Mouse (Mus musculus): ENCODE data around the gene Hspa8. TPM values are rescaled to one million over a fixed set of nuclear protein-coding genes. Genes with fewer than 3 reads are reported as not detected.

The Hspa8 gene
- total RNA-seq (2014; fragmentation: Nextera tagmentation) (1,343 and 1,357 TPM in 2 replicates), total RNA-seq (2017) (3,642 and 4,293 TPM in 2 replicates), polyA plus RNA-seq (2012) (380 and 483 TPM in 2 replicates)

DNA sequence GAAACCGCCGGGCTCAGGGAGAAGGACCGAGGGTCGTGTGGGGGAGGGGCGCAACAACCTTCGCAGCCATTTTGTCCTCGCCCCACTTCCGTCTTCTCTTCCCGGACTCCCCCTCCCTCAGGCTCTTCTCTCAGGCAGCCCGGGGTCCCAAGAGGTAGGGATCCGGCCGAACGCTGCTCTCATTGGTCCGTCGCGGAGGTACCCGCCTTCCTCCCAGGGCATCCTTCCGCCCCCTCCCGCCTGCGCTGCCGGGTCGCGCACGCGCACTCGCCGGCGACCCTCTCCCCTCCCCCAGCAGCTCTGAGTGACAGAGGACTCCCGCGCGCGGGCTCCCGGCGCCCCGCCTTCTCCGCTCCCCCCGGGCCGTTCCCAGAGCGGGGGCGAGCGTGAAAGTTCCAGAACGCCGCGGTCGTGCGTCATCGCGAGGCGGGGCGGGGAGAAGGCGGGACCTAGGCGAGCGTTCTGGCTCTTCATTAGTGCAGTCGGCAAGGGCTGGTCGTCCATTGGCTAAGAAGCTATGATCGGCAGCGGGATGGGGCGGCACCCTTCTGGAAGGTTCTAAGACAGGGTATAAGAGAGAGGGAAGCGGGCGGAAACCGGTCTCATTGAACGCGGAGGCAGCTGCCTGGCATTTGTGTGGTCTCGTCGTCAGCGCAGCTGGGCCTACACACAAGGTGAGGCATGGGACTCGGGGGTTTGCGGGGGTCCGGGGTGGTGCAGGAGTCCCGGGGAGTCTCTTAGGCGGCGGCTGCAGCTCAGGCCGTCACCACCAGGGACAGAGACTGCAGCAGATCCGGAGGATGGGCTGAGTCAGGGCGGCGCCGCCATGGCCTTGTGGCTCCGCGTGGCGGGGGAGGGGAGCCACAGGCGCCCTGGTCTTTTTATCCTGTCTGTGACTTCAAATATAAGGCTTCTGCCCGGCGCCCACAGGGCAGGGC is at the start of gene Hspa8:
Gene Hspa8, plus strand, starts transcription at position 310 of the 938 bp plus-strand sequence.
- ATAC-seq (ENCODE audit: extremely low read depth, insufficient number of reproducible peaks, low FRiP score, poor library complexity, severe bottlenecking) = peak; percentile 88
- peak within 1 kb of the TSS; percentile 92 for H3K4me3 ChIP-seq (ENCODE audit: low read depth, low read length)
- DNase-seq (ENCODE audit: low spot score) = peak; percentile 96
- TF ChIP-seq GATA1 (IDR thresholded peaks at IDR 0.05; ENCODE audit: borderline replicate concordance, low read length) = no peak
- TF ChIP-seq POLR2AphosphoS5 (IDR thresholded peaks at IDR 0.05; ENCODE audit: insufficient replicate concordance, low read depth, low read length) = peak; percentile 80; the same call in 1 of the 2 replicates
- TF ChIP-seq TAL1 (conservative IDR thresholded peaks at IDR 0.05; ENCODE audit: low read depth, low read length) = no peak
- no peaks in the 10 kb centered on the region for H3K9me3 ChIP-seq (replicated peaks)
- H3K27me3 ChIP-seq (ENCODE audit: insufficient read depth, low read length) = 0 out of 2 replicates have a peak, but pooled peaks cover 1% of the 10 kb centered on the region
- peaks cover 33% of the 10 kb centered on the region for H3K36me3 ChIP-seq (replicated peaks)
- H3K4me1 ChIP-seq (ENCODE audit: insufficient read depth, low read depth, low read length) = peaks cover 28% of the 10 kb centered on the region

DNA sequence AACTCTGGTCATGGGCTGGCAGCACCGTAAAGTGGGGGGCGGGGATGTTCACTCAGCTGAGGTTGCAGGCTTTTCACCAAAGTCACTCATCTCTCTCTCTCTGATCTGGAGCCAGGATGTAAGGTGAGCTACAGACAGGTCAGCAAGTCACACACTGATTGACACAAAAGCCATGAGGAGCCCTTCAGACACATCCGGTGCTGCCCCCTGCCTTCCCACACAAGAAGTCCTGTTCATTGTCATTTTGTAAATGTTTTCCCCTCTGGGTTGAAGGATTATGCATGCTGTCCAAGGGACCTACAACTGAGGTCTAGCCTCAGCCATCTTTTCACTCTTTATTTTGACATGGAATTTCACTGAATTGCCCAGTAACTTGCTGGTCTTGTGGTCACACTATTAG is 49.0 kb upstream of the Hspa8 start:
- no peak overlapping the region for H3K4me3 ChIP-seq (ENCODE audit: low read depth, low read length)
- no peaks in the 10 kb centered on the region for H3K36me3 ChIP-seq (replicated peaks)
- TF ChIP-seq TAL1 (conservative IDR thresholded peaks at IDR 0.05; ENCODE audit: low read depth, low read length) (no peak), POLR2AphosphoS5 (IDR thresholded peaks at IDR 0.05; ENCODE audit: insufficient replicate concordance, low read depth, low read length) (no peak), GATA2 (IDR thresholded peaks at IDR 0.05; ENCODE audit: borderline replicate concordance, low read depth, low read length) (no peak), GATA1 (IDR thresholded peaks at IDR 0.05; ENCODE audit: borderline replicate concordance, low read length) (no peak)
- no peak for ATAC-seq (ENCODE audit: extremely low read depth, insufficient number of reproducible peaks, low FRiP score, poor library complexity, severe bottlenecking)
- no peaks in the 10 kb centered on the region for H3K9me3 ChIP-seq (replicated peaks)
- DNase-seq (ENCODE audit: low spot score) = no peak
- H3K4me1 ChIP-seq (ENCODE audit: insufficient read depth, low read depth, low read length) = no peaks in the 10 kb centered on the region
- peaks cover 2% of the 10 kb centered on the region for H3K27me3 ChIP-seq (ENCODE audit: insufficient read depth, low read length)

DNA sequence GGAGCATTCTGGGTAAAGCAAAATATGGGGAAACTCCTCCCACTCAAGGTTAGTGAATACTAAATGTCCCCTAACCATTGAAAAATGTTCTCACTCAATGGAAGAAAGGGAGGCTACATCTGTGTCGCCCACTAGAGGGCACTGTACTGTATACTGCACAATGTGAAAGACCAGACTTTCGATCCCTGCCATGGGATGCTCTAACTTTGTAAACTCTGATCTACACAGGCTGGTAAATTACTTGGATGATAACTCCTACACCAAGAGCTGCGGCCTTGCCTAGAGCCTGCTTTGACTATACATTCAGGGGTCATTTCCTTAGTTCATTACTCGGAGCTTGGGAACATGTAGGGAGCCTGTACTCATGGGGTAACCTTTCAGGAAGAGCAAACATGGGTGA is 44.4 kb upstream of the Hspa8 start:
- TF ChIP-seq CTCF (IDR thresholded peaks at IDR 0.05; ENCODE audit: low read depth, low read length) = peak; percentile 65
- no peak for TF ChIP-seq GATA1 (IDR thresholded peaks at IDR 0.05; ENCODE audit: borderline replicate concordance, low read length)
- Histone ChIP-seq H3K36me3 (replicated peaks) (no peaks in the 10 kb centered on the region), H3K4me1 (ENCODE audit: insufficient read depth, low read depth, low read length) (no peaks in the 10 kb centered on the region), H3K9me3 (replicated peaks) (no peaks in the 10 kb centered on the region), H3K27me3 (ENCODE audit: insufficient read depth, low read length) (peaks cover 11% of the 10 kb centered on the region; the same call in 1 of the 2 replicates), H3K4me3 (ENCODE audit: low read depth, low read length) (no peak overlapping the region)
- DNase-seq (ENCODE audit: low spot score) (peak; percentile 25), ATAC-seq (ENCODE audit: extremely low read depth, insufficient number of reproducible peaks, low FRiP score, poor library complexity, severe bottlenecking) (no peak; the same call in 1 of the 2 replicates)

DNA sequence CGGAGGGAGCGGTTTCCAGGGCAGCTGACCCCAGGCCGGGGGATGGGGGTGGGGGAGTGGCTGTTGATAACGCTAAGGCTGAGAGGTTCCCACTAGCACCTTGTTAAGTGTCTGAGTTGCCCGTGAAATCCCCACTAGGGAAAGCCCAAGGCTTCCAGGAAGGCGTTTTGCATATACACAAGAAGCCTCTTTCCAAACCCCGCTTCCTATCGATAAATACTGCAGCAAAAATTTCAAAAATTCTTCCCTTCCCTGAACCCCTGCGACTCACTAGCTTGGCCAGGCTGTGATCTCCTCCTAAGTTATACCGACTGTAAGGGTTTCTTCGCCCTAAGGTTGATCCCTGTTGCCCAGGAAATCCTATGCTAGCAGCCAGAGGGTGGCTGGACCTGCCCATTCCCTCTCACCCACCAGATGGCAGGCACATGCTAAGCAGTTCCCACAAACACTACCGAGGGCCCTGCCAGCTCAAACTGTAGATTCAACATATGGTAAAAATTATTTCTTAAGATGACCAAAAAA is 43.6 kb upstream of the Hspa8 start:
- Histone ChIP-seq H3K4me1 (ENCODE audit: insufficient read depth, low read depth, low read length) (no peaks in the 10 kb centered on the region), H3K27me3 (ENCODE audit: insufficient read depth, low read length) (peaks cover 14% of the 10 kb centered on the region), H3K36me3 (replicated peaks) (no peaks in the 10 kb centered on the region), H3K4me3 (ENCODE audit: low read depth, low read length) (no peak overlapping the region), H3K9me3 (replicated peaks) (no peaks in the 10 kb centered on the region)
- DNase-seq (ENCODE audit: low spot score) = no peak
- ATAC-seq (ENCODE audit: extremely low read depth, insufficient number of reproducible peaks, low FRiP score, poor library complexity, severe bottlenecking) = no peak
- TF ChIP-seq GATA1 (IDR thresholded peaks at IDR 0.05; ENCODE audit: borderline replicate concordance, low read length) (no peak), TAL1 (conservative IDR thresholded peaks at IDR 0.05; ENCODE audit: low read depth, low read length) (no peak), GATA2 (IDR thresholded peaks at IDR 0.05; ENCODE audit: borderline replicate concordance, low read depth, low read length) (no peak), POLR2AphosphoS5 (IDR thresholded peaks at IDR 0.05; ENCODE audit: insufficient replicate concordance, low read depth, low read length) (no peak), CTCF (IDR thresholded peaks at IDR 0.05; ENCODE audit: low read depth, low read length) (no peak)

DNA sequence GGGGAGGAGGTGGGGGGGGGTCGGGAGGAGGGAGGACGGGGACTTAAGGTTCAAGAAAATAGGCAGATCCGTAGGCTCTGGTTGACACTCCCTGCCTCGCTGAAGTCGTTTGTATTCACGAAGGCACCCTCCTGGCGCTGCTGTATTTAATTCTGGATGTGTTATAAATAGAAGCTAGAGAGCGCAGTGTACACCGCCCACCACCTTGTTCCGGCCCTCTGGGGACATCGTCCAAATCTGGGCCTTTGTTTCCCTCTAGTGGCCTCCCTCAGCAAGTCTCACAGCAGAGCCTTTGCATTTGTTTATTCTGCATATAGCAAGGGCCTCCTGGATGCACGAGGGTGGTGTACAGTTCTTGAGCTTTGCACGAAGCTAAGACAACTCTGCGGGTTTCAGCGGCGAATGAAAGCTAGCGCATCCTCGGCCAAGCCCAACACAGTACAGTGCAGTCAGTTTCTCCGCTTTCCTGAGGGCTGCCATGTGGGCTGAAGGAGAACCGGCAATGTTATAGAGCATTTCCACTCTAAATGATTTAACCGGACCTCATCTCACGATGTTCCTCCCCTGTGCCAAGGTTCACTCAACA is 43.0 kb upstream of the Hspa8 start:
- Histone ChIP-seq H3K9me3 (replicated peaks) (no peaks in the 10 kb centered on the region), H3K36me3 (replicated peaks) (no peaks in the 10 kb centered on the region), H3K27me3 (ENCODE audit: insufficient read depth, low read length) (peaks cover 14% of the 10 kb centered on the region), H3K4me3 (ENCODE audit: low read depth, low read length) (no peak overlapping the region), H3K4me1 (ENCODE audit: insufficient read depth, low read depth, low read length) (no peaks in the 10 kb centered on the region)
- DNase-seq (ENCODE audit: low spot score) (no peak), ATAC-seq (ENCODE audit: extremely low read depth, insufficient number of reproducible peaks, low FRiP score, poor library complexity, severe bottlenecking) (no peak)
- TF ChIP-seq GATA2 (IDR thresholded peaks at IDR 0.05; ENCODE audit: borderline replicate concordance, low read depth, low read length) (no peak), POLR2AphosphoS5 (IDR thresholded peaks at IDR 0.05; ENCODE audit: insufficient replicate concordance, low read depth, low read length) (no peak), GATA1 (IDR thresholded peaks at IDR 0.05; ENCODE audit: borderline replicate concordance, low read length) (no peak), TAL1 (conservative IDR thresholded peaks at IDR 0.05; ENCODE audit: low read depth, low read length) (no peak), CTCF (IDR thresholded peaks at IDR 0.05; ENCODE audit: low read depth, low read length) (no peak)

DNA sequence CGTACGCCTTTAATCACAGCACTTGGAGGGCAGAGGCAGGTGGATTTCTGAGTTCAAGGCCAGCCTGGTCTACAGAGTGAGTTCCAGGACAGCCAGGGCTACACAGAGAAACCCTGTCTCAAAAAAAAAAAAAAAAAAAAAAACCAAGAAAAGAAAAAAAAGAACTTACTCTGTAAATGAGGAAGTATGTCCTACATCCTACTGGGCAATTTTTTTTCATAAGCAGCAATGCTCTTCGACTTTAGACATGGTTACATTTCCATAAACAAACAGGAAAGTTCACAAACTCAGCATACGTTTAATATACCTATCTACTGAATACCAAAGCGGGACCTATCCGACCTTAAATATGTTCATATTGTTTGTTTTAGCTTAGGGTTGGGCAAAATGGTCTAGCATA is 38.4 kb upstream of the Hspa8 start:
- H3K27me3 ChIP-seq (ENCODE audit: insufficient read depth, low read length) = peaks cover 19% of the 10 kb centered on the region
- no peak for DNase-seq (ENCODE audit: low spot score)
- H3K36me3 ChIP-seq (replicated peaks) = no peaks in the 10 kb centered on the region
- H3K4me1 ChIP-seq (ENCODE audit: insufficient read depth, low read depth, low read length) = no peaks in the 10 kb centered on the region
- no peaks in the 10 kb centered on the region for H3K9me3 ChIP-seq (replicated peaks)
- no peak for ATAC-seq (ENCODE audit: extremely low read depth, insufficient number of reproducible peaks, low FRiP score, poor library complexity, severe bottlenecking)
- no peak overlapping the region for H3K4me3 ChIP-seq (ENCODE audit: low read depth, low read length)
- TF ChIP-seq GATA1 (IDR thresholded peaks at IDR 0.05; ENCODE audit: borderline replicate concordance, low read length) (no peak), POLR2AphosphoS5 (IDR thresholded peaks at IDR 0.05; ENCODE audit: insufficient replicate concordance, low read depth, low read length) (no peak), CTCF (IDR thresholded peaks at IDR 0.05; ENCODE audit: low read depth, low read length) (no peak), GATA2 (IDR thresholded peaks at IDR 0.05; ENCODE audit: borderline replicate concordance, low read depth, low read length) (no peak), TAL1 (conservative IDR thresholded peaks at IDR 0.05; ENCODE audit: low read depth, low read length) (no peak)
